Mouse (Mus musculus): ENCODE measurements around the gene Zc3h14.

Zc3h14 gene

GRCm38 (mm10) chr12:98737801-98738350, 8.9 kb upstream of the Zc3h14 start:
- DNase-seq (ENCODE audit: low read depth, low spot score): no peak

- peak; percentile 54 for DNase-seq (ENCODE audit: low read depth, low spot score)
These were observed 5.7 kb upstream of the Zc3h14 start for GRCm38 (mm10) chr12:98741011-98741501.

- DNase-seq (ENCODE audit: low read depth, low spot score): no peak
These were observed 1.1 kb upstream of the Zc3h14 start for GRCm38 (mm10) chr12:98745626-98746025.

- peak; percentile 57 for DNase-seq (ENCODE audit: low read depth, low spot score)
These were observed 633 bp upstream of the Zc3h14 start for GRCm38 (mm10) chr12:98746131-98746530.

GRCm38 (mm10) chr12:98747380-98747753, 603 bp downstream of the Zc3h14 start:
- DNase-seq (ENCODE audit: low read depth, low spot score): peak; percentile 34

- peak; percentile 46 for DNase-seq (ENCODE audit: low read depth, low spot score)
These were observed 10.9 kb downstream of the Zc3h14 start for GRCm38 (mm10) chr12:98757636-98758035.

- DNase-seq (ENCODE audit: low read depth, low spot score): no peak
These were observed 12.9 kb downstream of the Zc3h14 start for GRCm38 (mm10) chr12:98759700-98760099.

- no peak for DNase-seq (ENCODE audit: low read depth, low spot score)
These were observed 19.5 kb downstream of the Zc3h14 start for GRCm38 (mm10) chr12:98766241-98766640.

GRCm38 (mm10) chr12:98777509-98777908, 30.7 kb downstream of the Zc3h14 start:
- no peak for DNase-seq (ENCODE audit: low read depth, low spot score)

GRCm38 (mm10) chr12:98779148-98779547, 32.4 kb downstream of the Zc3h14 start:
- peak; percentile 77 for DNase-seq (ENCODE audit: low read depth, low spot score)

- no peak for DNase-seq (ENCODE audit: low read depth, low spot score)
These were observed 37.5 kb downstream of the Zc3h14 start for GRCm38 (mm10) chr12:98784251-98784650.

- no peak for DNase-seq (ENCODE audit: low read depth, low spot score)
These were observed 49.1 kb downstream of the Zc3h14 start for GRCm38 (mm10) chr12:98795731-98796318.

- no peak for DNase-seq (ENCODE audit: low read depth, low spot score)
These were observed 53.6 kb downstream of the Zc3h14 start for GRCm38 (mm10) chr12:98800334-98800733.

- DNase-seq (ENCODE audit: low read depth, low spot score): peak; percentile 30
These were observed 55.5 kb downstream of the Zc3h14 start for GRCm38 (mm10) chr12:98802245-98802644.

GRCm38 (mm10) chr12:98804078-98804748, 57.4 kb downstream of the Zc3h14 start:
- peak; percentile 41 for DNase-seq (ENCODE audit: low read depth, low spot score)

GRCm38 (mm10) chr12:98820781-98821180, 74.0 kb downstream of the Zc3h14 start:
- DNase-seq (ENCODE audit: low read depth, low spot score): no peak

GRCm38 (mm10) chr12:98831122-98831521, 84.4 kb downstream of the Zc3h14 start:
- DNase-seq (ENCODE audit: low read depth, low spot score): no peak

GRCm38 (mm10) chr12:98832929-98833598, 86.3 kb downstream of the Zc3h14 start:
- no peak for DNase-seq (ENCODE audit: low read depth, low spot score)

- DNase-seq (ENCODE audit: low read depth, low spot score): no peak
These were observed 87.1 kb downstream of the Zc3h14 start for GRCm38 (mm10) chr12:98833901-98834300.

GRCm38 (mm10) chr12:98834879-98835278, 88.1 kb downstream of the Zc3h14 start:
- no peak for DNase-seq (ENCODE audit: low read depth, low spot score)

- no peak for DNase-seq (ENCODE audit: low read depth, low spot score)
These were observed 88.7 kb downstream of the Zc3h14 start for GRCm38 (mm10) chr12:98835466-98835865.

Measured in brain, adult 2 months (tissue).